35 mouse cellular contexts compared by ENCODE assay signal in the genomic region with DNA sequence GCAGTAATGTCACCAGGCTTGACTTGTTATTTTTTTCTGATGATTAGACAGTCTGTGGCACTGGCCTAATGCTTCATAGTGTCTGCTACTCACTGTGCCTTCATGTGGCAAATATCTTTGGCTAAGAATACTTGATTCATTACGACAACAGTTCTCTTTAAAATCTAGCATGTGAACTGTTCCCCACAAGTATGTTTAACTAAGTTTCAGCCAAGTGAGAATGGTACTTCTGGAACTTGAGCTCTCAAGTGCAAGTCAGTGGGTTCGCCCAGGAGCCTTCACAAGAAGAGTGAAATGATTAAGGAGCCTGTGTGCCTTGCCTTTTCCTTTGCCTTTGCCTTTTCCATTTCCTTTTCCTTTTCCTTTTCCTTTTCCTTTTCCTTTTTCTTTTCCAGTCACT. TPM values are rescaled to one million over a fixed set of nuclear protein-coding genes. Genes with fewer than 3 reads are reported as not detected.
A peak's percentile ranks its signal among the peaks of the same experiment; 100 is the strongest.
DNase-seq lines count a peak whose midpoint lies in the region; ATAC-seq and TF ChIP-seq lines count a peak whose summit lies in the region.
"Had no signal": no experiment of that assay in that cellular context is flagged by ENCODE, and none has a peak within 500 bp of the region (broad histone marks: within the 10 kb centered on the region; RNA-seq: fewer than 3 reads in every experiment).

No protein-coding gene starts in this region.

- H3K9ac ChIP-seq in lung, postnatal 0 days (replicated peaks; ENCODE audit: low read depth) = no peak overlapping the region
- no peak overlapping the region for H3K9ac ChIP-seq in forebrain, embryonic 13.5 days
- H3K9ac ChIP-seq: embryonic facial prominence, embryonic 15.5 days; forebrain, embryonic 15.5 days; heart, embryonic 15.5 days; intestine, embryonic 15.5 days; liver, embryonic 15.5 days had no signal

- H3K27me3 ChIP-seq in lung, postnatal 0 days (replicated peaks; ENCODE audit: insufficient read depth, low read length) = no peaks in the 10 kb centered on the region
- no peaks in the 10 kb centered on the region for H3K27me3 ChIP-seq in forebrain, embryonic 13.5 days
- H3K27me3 ChIP-seq: embryonic facial prominence, embryonic 15.5 days; forebrain, embryonic 15.5 days; heart, embryonic 15.5 days; intestine, embryonic 15.5 days; liver, embryonic 15.5 days had no signal

- H3K9me3 ChIP-seq in lung, postnatal 0 days (ENCODE audit: low read length) = no peaks in the 10 kb centered on the region
- H3K9me3 ChIP-seq in forebrain, embryonic 13.5 days (replicated peaks) = no peaks in the 10 kb centered on the region
- H3K9me3 ChIP-seq: embryonic facial prominence, embryonic 10.5 days; embryonic facial prominence, embryonic 15.5 days; forebrain, embryonic 15.5 days; heart, embryonic 10.5 days; heart, embryonic 15.5 days; intestine, embryonic 15.5 days; liver, embryonic 15.5 days had no signal

- intact Hi-C loops in gastrocnemius, postnatal 36 days (cut with DNase I) = no loop called here

- peak overlapping the region; percentile 80 for H3K27ac ChIP-seq in lung, postnatal 0 days (ENCODE audit: low read length)
- H3K27ac ChIP-seq in forebrain, embryonic 13.5 days = no peak overlapping the region
- H3K27ac ChIP-seq: embryonic facial prominence, embryonic 10.5 days; embryonic facial prominence, embryonic 15.5 days; forebrain, embryonic 15.5 days; gastrocnemius, adult 2 months; heart, embryonic 10.5 days; heart, embryonic 15.5 days; hindbrain, postnatal 0 days; intestine, embryonic 15.5 days; layer of hippocampus, adult 2 months; liver, embryonic 15.5 days; stomach, postnatal 0 days had no signal

- no peak for TF ChIP-seq CTCF in lung, postnatal 0 days (IDR thresholded peaks at IDR 0.05)

- TF ChIP-seq EP300 in lung, postnatal 0 days (IDR thresholded peaks at IDR 0.05) = peak; percentile 80

- peak overlapping the region; percentile 30 for H3K4me2 ChIP-seq in lung, postnatal 0 days (replicated peaks; ENCODE audit: low read depth, low read length)
- H3K4me2 ChIP-seq in forebrain, embryonic 13.5 days = no peak overlapping the region
- H3K4me2 ChIP-seq: embryonic facial prominence, embryonic 15.5 days; forebrain, embryonic 15.5 days; heart, embryonic 15.5 days; intestine, embryonic 15.5 days; liver, embryonic 15.5 days; midbrain, embryonic 11.5 days had no signal

- 54% methylated on average over 2 of the region's 2 CpGs for WGBS in lung, postnatal 0 days
- 78% methylated on average over 2 of the region's 2 CpGs for WGBS in forebrain, embryonic 13.5 days

- no peak overlapping the region for H3K4me3 ChIP-seq in lung, postnatal 0 days (ENCODE audit: low read depth, low read length)
- H3K4me3 ChIP-seq in forebrain, embryonic 13.5 days = no peak overlapping the region
- H3K4me3 ChIP-seq: embryonic facial prominence, embryonic 10.5 days; embryonic facial prominence, embryonic 15.5 days; forebrain, embryonic 15.5 days; gastrocnemius, adult 2 months; heart, embryonic 10.5 days; heart, embryonic 15.5 days; intestine, embryonic 15.5 days; layer of hippocampus, adult 2 months; liver, embryonic 15.5 days had no signal

- peak; percentile 83 for ATAC-seq in lung, postnatal 0 days
- no peak for ATAC-seq in forebrain, embryonic 13.5 days
- ATAC-seq in granulocyte monocyte progenitor cell, adult 5-6 weeks (replicated peaks; ENCODE audit: poor library complexity, severe bottlenecking) = no peak
- ATAC-seq: CD4-positive, CD25-positive, alpha-beta regulatory T cell, adult 4 months; forebrain, embryonic 15.5 days; hindbrain, postnatal 0 days; intestine, embryonic 15.5 days; midbrain, embryonic 16.5 days had no signal

- DNase-seq in adipocyte (ENCODE audit: low spot score) = peak; percentile 43
- peak; percentile 43 to 80 for DNase-seq in lung, adult 18-20 months
- DNase-seq in lung, postnatal 0 days (ENCODE audit: low spot score) = peak; percentile 89
- DNase-seq in lung, postnatal 4 days = peak; percentile 28 to 34
- no peak for DNase-seq in gastrocnemius, postnatal 36 days
- DNase-seq: adrenal gland, adult 2 months; adrenal gland, postnatal 36 days; cerebellum, adult 2 months; cerebellum, postnatal 14 days; gastrocnemius, adult 2 months; kidney, adult 2 months; kidney, postnatal 36 days; left cerebral cortex, postnatal 4 days; right cerebral cortex, postnatal 4 days; thymus, adult 18-20 months; thymus, postnatal 25 days had no signal

- H3K36me3 ChIP-seq in lung, postnatal 0 days (ENCODE audit: insufficient read depth, low read length) = no peaks in the 10 kb centered on the region
- no peaks in the 10 kb centered on the region for H3K36me3 ChIP-seq in forebrain, embryonic 13.5 days (ENCODE audit: poor library complexity, severe bottlenecking)
- H3K36me3 ChIP-seq: embryonic facial prominence, embryonic 10.5 days; embryonic facial prominence, embryonic 15.5 days; forebrain, embryonic 15.5 days; heart, embryonic 10.5 days; heart, embryonic 15.5 days; intestine, embryonic 15.5 days; liver, embryonic 15.5 days had no signal

- peaks cover 4% of the 10 kb centered on the region; the same call in 1 of the 2 replicates for H3K4me1 ChIP-seq in lung, postnatal 0 days (ENCODE audit: insufficient read depth, low read depth, low read length)
- H3K4me1 ChIP-seq in forebrain, embryonic 13.5 days = no peaks in the 10 kb centered on the region
- H3K4me1 ChIP-seq: embryonic facial prominence, embryonic 10.5 days; embryonic facial prominence, embryonic 15.5 days; forebrain, embryonic 15.5 days; heart, embryonic 10.5 days; heart, embryonic 15.5 days; intestine, embryonic 15.5 days; liver, embryonic 15.5 days had no signal

RNA-seq across cellular contexts. Expression of gene Vnn3, which starts 0.8 kb away (rescaled TPM):
- 17.2 and 18.5 TPM in 2 replicates for polyA plus RNA-seq in lung, postnatal 0 days (2015; fragmentation: Nextera tagmentation; extraction: Ambion mirVana)
- polyA plus RNA-seq in forebrain, embryonic 13.5 days (2015; fragmentation: Nextera tagmentation; extraction: Ambion mirVana) = not detected in 2 replicates
- total RNA-seq in gastrocnemius, postnatal 36 days (2021) = under 1 TPM; 0.13 to 0.17 TPM
- not detected in 2 replicates for total RNA-seq in granulocyte monocyte progenitor cell, adult 5-6 weeks (2014; fragmentation: Nextera tagmentation)
- 0.34 TPM in 1 of 2 replicates, not detected in the other for total RNA-seq in granulocyte monocyte progenitor cell, adult 5-6 weeks (2017)
- total RNA-seq: gastrocnemius, adult 2 months; heart, postnatal 25 days had no signal
- polyA plus RNA-seq: embryonic facial prominence, embryonic 10.5 days; forebrain, embryonic 15.5 days; heart, embryonic 10.5 days; midbrain, embryonic 11.5 days; midbrain, embryonic 16.5 days; neural tube, embryonic 11.5 days had no signal

RNA-seq across cellular contexts. Expression of gene Vnn1, which starts 42.4 kb away (rescaled TPM):
- polyA plus RNA-seq in lung, postnatal 0 days (2015; fragmentation: Nextera tagmentation; extraction: Ambion mirVana) = 45.4 and 67.5 TPM in 2 replicates
- polyA plus RNA-seq in forebrain, embryonic 13.5 days (2015; fragmentation: Nextera tagmentation; extraction: Ambion mirVana) = 0.14 TPM in 1 of 2 replicates, not detected in the other
- total RNA-seq in gastrocnemius, postnatal 36 days (2021) = under 1 TPM; 0.20 to 0.27 TPM
- not detected in 2 replicates for total RNA-seq in granulocyte monocyte progenitor cell, adult 5-6 weeks (2014; fragmentation: Nextera tagmentation)
- not detected in 2 replicates for total RNA-seq in granulocyte monocyte progenitor cell, adult 5-6 weeks (2017)
- total RNA-seq: megakaryocyte, adult 5-6 weeks; neutrophil, adult 5-6 weeks had no signal
- polyA plus RNA-seq: CD4-positive, CD25-positive, alpha-beta regulatory T cell, adult 4 months had no signal

RNA-seq across cellular contexts. Expression of gene Slc18b1, which starts 55.3 kb away (rescaled TPM):
- polyA plus RNA-seq in lung, postnatal 0 days (2015; fragmentation: Nextera tagmentation; extraction: Ambion mirVana) = 8.3 and 9.9 TPM in 2 replicates
- 15.9 and 16.7 TPM in 2 replicates for polyA plus RNA-seq in forebrain, embryonic 13.5 days (2015; fragmentation: Nextera tagmentation; extraction: Ambion mirVana)
- total RNA-seq in gastrocnemius, postnatal 36 days (2021) = 1 to 10 TPM; 5.6 to 9.2 TPM
- total RNA-seq in granulocyte monocyte progenitor cell, adult 5-6 weeks (2014; fragmentation: Nextera tagmentation) = 2.8 TPM in 1 of 2 replicates, not detected in the other
- total RNA-seq in granulocyte monocyte progenitor cell, adult 5-6 weeks (2017) = not detected in 2 replicates
- total RNA-seq: neutrophil, adult 5-6 weeks had no signal
- polyA plus RNA-seq: CD4-positive, CD25-positive, alpha-beta regulatory T cell, adult 4 months had no signal

Comparison
In these comparisons a context has a peak if more than half of its experiments do, and no peak if none do; other contexts are left out.
1. DNase-seq: peak in adipocyte (single experiment), lung, adult 18-20 months (2 of 2), lung, postnatal 0 days (single experiment) and lung, postnatal 4 days (2 of 2); none in gastrocnemius, postnatal 36 days (0 of 2).